Mouse (Mus musculus): Measurements from ENCODE around the gene Gpr107.

GRCm38 (mm10) chr2:31209525-31209924 lies 57.4 kb downstream of the Gpr107 start:
- TF ChIP-seq CTCF (IDR thresholded peaks at IDR 0.05; ENCODE audit: low read depth, low read length) (no peak), EP300 (IDR thresholded peaks at IDR 0.05; ENCODE audit: insufficient read depth, low read depth, low read length) (no peak)

Data from ES-Bruce4 (cell line).